Mouse (Mus musculus) splenic B cell, adult 2 months (primary cell): ENCODE measurements around the gene Adamts18.

Source experiments
- DNase-seq: peaks from one replicate; pipeline ENCODE4 v3.0.0-alpha.2; 2011; ENCODE audit warnings: low read depth, low spot score
- H3K27me3 ChIP-seq: 2 replicates; pipeline ENCODE4 v1.6.1; 2012; ENCODE audit warnings: mild to moderate bottlenecking, low read length, moderate library complexity, mixed read lengths; ENCODE audit not compliant: control insufficient read depth, poor library complexity, insufficient read depth, severe bottlenecking
- H3K36me3 ChIP-seq: 2 replicates; pipeline ENCODE4 v1.6.1; 2012; ENCODE audit warnings: mild to moderate bottlenecking, low read length, moderate library complexity, mixed read lengths; ENCODE audit not compliant: control insufficient read depth, poor library complexity, insufficient read depth, severe bottlenecking

Adamts18 gene

DNA sequence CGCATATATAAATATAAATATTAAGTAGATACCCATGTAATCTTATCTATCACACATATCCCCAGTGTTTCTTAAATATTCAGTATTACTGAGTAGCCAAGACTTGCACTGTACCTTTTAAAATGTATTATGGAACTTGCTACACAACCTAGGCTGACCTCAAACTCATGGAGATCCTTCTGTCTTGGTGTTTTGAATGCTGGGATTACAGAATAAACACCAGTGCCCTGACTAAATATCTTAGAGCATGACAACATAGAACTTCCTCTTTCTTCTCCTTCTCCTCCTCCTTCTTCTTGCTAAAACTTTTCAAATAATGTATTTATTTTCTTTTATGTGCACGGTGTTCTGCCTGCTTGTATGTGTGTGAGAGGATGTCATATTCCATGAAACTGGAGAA lies 95.4 kb downstream of the Adamts18 start:
- Histone ChIP-seq H3K27me3 (no peaks in the 10 kb centered on the region; the same call in 1 of the 2 replicates), H3K36me3 (no peaks in the 10 kb centered on the region)
- DNase-seq, result no peak

DNA sequence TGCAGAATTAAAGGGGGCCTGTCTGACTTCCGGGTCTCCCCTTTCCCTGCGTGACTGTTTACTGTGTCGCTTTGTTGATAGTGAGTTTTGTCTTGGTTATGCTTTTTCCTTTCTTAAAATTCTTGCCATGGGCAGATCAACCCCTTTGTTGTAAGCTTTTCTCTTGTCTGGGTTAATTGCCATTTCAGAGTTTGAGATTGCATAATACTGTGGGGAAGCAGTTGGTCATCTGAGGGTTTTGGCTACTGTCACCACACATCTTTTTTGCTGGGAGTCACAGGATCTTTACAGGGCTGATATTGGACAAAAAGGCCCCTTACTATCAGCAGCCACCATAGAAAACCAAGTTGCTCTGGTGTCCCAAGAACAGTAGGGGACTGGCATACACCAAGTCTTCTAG lies 96.2 kb downstream of the Adamts18 start:
- DNase-seq, result no peak
- H3K36me3 ChIP-seq, result no peaks in the 10 kb centered on the region
- H3K27me3 ChIP-seq, result no peaks in the 10 kb centered on the region; the same call in 1 of the 2 replicates

DNA sequence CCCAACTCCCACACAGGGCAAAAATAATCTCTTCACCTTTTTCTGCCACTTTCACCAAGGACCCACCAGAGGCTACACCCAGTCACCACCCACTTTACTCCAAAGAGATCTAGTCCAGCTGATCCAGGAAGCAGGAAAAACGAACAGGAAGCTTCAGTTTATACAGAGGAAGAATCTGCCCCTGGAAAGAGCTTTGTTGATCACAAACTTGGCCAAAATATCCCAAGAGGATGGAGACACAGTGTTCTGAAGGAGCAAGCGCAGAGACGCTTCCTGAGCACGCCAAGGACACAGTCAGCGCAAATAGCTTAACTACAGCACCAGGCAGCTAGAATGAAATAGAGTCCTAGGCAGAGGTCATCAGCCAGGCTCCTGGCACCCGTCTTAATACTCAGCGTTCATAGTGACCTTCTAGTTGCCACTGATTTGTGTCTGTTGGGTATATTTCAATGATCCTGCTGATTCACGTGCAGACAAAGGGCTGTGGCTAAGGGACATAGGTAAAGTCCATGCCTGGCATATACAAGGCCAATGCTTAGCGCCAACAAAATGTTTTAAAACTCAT lies 113.0 kb downstream of the Adamts18 start:
- Histone ChIP-seq H3K36me3 (no peaks in the 10 kb centered on the region), H3K27me3 (no peaks in the 10 kb centered on the region)
- no peak for DNase-seq

DNA sequence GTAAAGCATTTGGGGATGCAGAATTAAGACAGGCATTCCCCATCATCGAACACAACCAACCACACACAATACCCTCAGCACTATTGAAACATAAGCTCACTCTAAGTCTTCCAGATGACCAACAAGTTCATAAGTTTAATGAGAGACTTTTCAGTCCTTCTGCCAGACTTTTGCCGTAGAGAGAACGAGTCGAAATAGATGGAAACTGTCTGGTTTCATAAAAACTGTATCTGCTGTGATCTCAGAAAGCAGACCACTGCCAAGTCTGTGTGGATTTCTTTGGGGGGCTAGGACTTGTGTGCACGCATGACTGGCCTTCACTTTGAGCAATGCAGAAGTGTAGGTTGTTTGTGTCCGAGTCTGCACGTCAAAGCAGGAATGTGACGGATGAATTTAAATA lies 123.2 kb downstream of the Adamts18 start:
- no peak for DNase-seq
- no peaks in the 10 kb centered on the region for H3K27me3 ChIP-seq

DNA sequence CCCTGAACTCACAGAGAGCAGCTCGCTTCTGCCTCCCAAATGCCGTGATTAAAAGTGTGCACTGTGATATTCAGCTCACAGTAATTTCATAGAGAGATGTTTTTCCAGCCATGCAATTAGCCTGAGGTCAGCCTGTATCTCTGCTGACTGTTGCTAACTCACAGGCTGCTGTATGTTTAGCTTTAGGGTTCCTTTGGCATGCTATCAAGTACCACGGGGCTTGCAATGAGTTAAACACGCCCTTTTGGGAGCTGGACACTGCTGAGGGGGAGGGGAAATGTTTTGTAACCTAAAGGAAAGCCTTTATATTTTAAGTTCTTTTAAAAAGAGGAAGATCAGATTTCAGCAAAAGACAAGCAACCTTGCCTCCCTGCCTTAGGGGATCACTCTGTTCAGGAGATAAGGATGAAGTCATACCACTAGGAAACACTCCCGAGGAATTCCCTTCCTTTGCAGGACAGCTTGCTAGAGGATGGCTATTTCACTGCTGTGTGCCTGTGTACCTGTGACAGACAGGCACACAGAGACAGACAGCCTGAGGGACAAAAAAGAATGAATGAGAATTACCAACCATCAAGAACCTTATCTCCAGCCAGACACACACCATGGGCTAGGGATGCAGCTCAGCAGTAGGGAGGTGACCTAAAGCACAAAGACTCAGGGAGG lies 124.5 kb downstream of the Adamts18 start:
- H3K36me3 ChIP-seq, result no peaks in the 10 kb centered on the region
- no peaks in the 10 kb centered on the region for H3K27me3 ChIP-seq
- DNase-seq, result no peak

More for the DNA sequence above, 123.2 kb downstream of the Adamts18 start:
- no peaks in the 10 kb centered on the region for H3K36me3 ChIP-seq

DNA sequence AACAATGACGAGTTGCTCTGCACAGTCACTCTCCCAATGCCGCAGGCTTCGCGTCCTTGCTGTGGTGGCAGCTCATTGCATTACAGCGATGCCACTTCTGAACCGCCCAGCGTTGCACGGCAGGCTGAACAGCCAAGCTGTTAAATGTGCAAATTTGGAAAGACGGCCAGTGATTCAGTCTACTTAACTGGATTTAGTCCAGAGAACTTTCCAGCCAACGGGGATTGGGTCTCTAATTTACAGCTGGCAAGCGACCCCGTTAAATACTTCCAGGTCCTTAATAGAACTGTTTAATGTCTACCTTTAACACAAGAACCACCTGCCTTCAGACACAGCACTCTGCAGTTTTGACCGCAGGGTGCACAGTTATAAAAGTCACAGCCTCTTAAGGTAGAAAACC lies 127.1 kb downstream of the Adamts18 start:
- DNase-seq, result no peak
- no peaks in the 10 kb centered on the region for H3K36me3 ChIP-seq
- no peaks in the 10 kb centered on the region for H3K27me3 ChIP-seq

DNA sequence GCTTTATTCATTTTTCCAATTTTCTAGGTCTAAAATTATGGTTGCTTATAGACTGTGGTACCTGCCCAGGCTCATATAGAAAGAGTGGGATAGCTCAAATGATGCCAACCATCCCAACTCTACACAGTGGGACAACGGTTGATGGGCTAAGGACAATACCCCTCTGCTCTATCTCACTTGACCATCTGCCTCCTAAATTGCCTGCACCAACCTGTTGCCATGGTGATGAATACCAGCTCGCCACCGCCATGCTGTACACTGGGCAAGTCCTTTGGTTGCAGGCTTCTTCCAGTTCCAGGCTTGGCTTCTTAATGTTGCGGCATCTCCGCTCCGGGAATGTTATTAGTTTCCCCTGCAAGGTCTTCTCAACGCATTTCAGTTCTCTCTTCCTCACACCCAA lies 143.6 kb downstream of the Adamts18 start:
- no peaks in the 10 kb centered on the region for H3K27me3 ChIP-seq
- H3K36me3 ChIP-seq, result no peaks in the 10 kb centered on the region
- DNase-seq, result no peak

DNA sequence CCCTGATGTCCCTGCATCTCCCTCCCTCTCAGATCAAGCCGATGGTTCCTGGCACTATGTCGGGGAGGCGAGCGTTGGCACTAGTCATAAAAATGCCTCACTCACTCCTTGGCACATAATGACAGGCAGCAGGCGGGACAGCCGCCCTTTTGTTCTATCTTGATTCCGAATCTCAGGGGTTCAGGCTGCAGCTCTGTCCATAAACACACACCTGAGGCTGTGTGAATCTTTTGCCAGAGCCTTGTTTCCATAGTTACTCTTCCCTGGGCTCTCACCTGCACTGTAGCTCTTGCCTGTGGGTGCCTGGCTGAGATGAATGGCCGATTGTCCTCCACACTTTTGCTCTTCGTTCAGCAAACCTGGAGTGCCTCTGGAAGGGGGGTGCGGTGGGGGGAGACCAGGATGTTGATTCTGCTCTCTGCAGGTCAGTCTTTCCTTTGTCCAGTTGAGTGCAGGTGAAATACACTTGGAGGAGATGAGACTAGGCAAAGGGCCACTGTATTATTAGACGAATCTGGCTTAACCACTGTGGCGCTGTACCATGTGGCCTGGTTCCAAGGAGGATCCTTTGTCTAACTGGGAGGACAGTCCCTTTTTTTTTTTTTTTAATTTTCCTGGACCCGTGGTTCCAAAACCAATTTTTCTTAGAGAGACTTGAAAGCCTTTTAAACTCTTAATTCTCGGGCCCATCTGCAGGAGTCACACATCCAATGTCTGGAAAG lies 156.8 kb downstream of the Adamts18 start:
- Histone ChIP-seq H3K27me3 (no peaks in the 10 kb centered on the region), H3K36me3 (no peaks in the 10 kb centered on the region)
- DNase-seq, result no peak

DNA sequence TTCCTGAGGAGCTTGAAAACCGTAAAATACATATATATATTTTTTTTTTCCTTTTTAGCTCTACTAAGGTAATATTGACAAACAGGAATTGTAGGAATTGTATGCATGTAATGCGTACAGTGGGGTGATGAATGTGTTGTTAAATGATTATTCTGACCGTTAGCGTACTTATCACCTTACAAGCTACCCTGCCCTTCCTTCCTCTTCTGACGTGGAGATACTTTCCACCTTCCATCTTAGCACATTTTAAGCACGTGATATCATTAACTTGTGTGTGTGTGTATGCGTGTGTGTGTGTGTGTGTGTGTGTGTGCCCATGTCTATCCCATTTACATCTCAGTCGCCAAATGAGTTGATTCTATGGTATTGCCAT lies 160.0 kb downstream of the Adamts18 start:
- DNase-seq, result no peak
- Histone ChIP-seq H3K36me3 (no peaks in the 10 kb centered on the region), H3K27me3 (no peaks in the 10 kb centered on the region)

DNA sequence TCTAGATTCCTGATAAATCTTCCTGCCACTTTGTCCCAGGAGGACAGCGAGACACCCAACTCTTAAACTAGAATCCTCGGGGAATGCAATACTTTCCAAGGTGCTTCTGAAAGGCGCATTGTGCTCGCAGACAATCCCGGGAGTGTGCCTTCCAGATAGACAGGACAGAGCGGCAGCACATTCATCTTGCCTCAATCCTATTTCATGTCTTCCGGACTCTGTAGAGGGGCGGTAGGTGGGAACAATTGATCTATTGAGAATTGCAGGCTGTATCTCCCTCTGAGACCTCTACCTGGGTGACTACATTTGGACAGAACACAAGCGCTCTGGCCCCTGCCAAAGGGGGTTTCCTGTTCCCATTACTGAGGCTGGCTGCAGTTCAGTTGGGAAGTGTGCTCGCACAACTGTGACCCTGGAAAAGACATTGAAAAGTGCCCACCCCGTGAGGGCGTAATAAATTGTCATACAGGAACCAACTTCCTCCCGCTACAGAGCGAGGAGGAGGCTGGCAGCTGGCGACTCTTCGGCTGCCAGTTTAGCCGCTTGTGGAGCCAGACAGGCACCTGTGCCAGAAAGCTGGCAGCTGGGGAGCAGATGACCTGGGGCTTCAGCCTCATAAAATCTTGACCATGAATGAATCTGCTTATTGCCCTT lies 160.5 kb downstream of the Adamts18 start:
- Histone ChIP-seq H3K27me3 (no peaks in the 10 kb centered on the region), H3K36me3 (no peaks in the 10 kb centered on the region)
- no peak for DNase-seq

DNA sequence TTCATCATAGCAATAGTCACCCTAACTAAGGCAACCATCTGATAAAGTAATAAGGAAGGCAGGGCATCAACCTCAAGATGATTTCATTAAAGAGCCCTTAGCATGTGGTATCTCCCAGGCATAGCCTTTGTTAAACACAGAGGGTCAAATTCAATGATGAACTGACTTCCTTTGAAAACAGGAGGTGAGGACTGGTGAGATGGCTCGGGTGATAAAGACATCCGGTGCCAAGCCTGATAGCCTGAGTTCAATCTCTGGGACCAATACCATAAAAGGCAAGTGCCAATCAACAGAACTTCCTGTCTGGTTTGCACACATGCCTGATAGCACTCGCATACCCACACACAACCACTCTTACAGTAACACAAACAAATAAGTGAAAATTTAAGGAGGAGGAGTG lies 169.2 kb downstream of the Adamts18 start:
- Histone ChIP-seq H3K27me3 (no peaks in the 10 kb centered on the region), H3K36me3 (no peaks in the 10 kb centered on the region)
- DNase-seq, result no peak

DNA sequence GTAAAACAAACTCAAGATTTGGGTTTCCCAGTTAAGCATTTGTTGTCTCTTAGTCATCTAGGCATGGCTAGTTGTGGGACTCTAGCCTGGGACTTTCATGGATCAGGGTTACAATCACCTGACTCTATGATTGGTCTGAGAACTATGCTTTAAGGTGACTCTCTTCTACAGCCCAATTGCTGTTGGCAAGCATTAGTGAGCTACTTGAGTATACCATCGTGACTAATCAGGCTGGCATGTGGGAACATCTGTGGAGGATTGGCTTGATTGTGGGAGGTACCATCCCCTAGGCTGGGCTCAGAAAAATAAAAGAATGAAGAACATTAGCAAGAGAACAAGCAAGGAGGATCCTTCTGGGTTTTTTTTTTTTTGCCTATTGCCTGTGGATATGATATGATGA lies 171.7 kb downstream of the Adamts18 start:
- DNase-seq, result no peak
- Histone ChIP-seq H3K27me3 (no peaks in the 10 kb centered on the region), H3K36me3 (no peaks in the 10 kb centered on the region)

DNA sequence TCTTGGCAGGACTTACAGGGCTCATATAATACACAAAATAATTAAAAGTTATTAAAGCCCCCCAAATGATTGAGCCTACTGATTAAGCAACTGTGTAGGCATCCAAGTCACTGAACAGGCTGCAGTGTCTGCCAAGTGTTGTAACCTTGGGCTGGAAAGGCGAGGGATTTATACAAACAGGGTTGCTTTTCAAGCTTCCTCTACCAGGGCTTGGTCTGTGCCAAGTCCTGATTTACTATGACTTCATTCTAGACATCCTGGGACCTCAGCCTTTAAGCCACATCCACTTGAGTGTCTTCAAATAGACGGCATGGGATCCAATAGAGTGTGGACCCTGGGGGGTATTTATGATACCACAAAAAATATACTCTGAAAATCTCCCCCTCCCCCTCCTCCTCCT lies 173.3 kb downstream of the Adamts18 start:
- DNase-seq, result no peak
- H3K36me3 ChIP-seq, result no peaks in the 10 kb centered on the region
- no peaks in the 10 kb centered on the region for H3K27me3 ChIP-seq

DNA sequence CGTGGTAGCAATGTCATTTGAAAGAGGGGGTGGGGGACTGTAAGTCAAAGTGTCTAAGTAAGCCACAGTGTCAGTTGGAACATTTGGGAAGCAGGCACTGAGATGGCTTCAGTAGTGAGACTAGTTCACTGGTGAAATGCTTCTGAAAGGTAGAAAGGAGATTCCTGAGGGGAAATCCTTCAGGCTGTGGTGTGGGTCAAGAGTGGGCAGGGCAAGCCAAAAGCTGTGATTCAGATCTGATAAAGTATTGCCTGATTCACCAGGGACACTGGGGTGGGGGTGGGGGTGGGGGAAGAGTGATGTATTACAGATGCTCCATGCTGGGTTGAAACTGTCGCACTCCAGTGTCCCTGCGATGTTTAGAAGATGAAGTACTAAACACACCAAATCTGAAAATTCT lies 173.9 kb downstream of the Adamts18 start:
- H3K27me3 ChIP-seq, result no peaks in the 10 kb centered on the region
- DNase-seq, result no peak
- no peaks in the 10 kb centered on the region for H3K36me3 ChIP-seq

DNA sequence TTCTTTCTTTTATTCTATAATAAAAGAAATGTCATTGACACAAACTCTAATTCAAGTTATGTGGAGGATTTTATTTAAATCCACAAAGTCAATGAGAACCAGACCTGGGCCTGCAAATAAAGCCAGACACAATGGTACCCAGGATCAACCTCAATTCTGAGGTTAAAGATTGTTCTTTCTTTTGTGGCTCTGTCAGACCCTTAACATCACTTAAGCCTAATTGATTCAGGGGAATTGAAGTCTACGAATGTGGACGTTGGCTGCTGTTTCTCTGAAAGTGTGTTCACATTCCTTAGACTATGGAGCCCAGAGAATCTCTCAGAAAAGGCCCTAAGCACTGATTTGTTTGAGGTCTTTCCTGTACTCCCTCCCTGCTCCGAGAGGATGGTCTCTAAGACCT lies 175.2 kb downstream of the Adamts18 start:
- no peaks in the 10 kb centered on the region for H3K27me3 ChIP-seq
- DNase-seq, result no peak
- H3K36me3 ChIP-seq, result no peaks in the 10 kb centered on the region
